Mouse (Mus musculus) spleen, adult 2 months (tissue): ENCODE data around the gene Msrb1.

ENCODE experiments used
- CTCF ChIP-seq: fragments of 200-500 bp; IDR thresholded peaks from 2 replicates; pipeline ENCODE4 v1.5.1; 2011; ENCODE audit warnings: mild to moderate bottlenecking, inconsistent platforms; ENCODE audit not compliant: insufficient read depth, insufficient read length, insufficient replicate concordance; ENCODE audit errors: extremely low read depth
- POLR2A ChIP-seq: fragments of 200-500 bp; IDR thresholded peaks from 2 replicates; pipeline ENCODE4 v1.6.1; 2011; ENCODE audit warnings: low read depth, low read length, inconsistent platforms

DNA sequence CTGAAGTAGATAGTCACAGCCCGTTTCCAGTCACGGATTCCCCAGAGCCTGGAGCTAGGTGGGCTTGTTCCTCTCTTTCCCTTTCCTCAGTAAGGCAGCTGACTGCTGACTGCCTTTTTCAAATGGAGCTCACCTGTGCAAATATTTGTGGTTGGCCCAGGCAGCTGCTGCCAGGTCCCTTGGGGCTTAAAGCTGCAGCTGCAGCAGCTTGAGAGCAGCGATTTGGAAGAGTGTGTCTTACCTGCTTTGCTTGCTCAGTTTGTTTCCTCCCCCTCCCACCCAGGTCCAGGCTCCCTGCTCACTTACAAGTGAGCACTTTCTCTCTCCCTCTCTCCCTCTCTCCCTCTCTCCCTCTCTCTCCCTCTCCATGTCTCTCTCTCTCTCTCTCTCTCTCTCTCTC, 32.7 kb downstream of the Msrb1 start:
- no peak for TF ChIP-seq CTCF
- TF ChIP-seq POLR2A: no peak
